Mouse (Mus musculus) left cerebral cortex, postnatal 36 days (tissue): Measurements from ENCODE around the gene Guca1b. TPM values are rescaled to one million over a fixed set of nuclear protein-coding genes. Genes with fewer than 3 reads are reported as not detected.

Experiments
- total RNA-seq, 2 experiments: library from RNA; stranded (reverse); gene quantifications; 2 replicates each; pipeline ENCODE4 v1.2.3; 2021

The Guca1b gene
- total RNA-seq, 2 experiments from 2014 or later: 0.94 to 1.9 TPM

Other genes starting within 250 kb of the Guca1b start
- 10 to 100 TPM; 28.0 to 32.6 TPM for gene Mrps10, start 16.5 kb upstream of the Guca1b start, total RNA-seq
- gene Guca1a, start 15.2 kb downstream of the Guca1b start, total RNA-seq: under 1 TPM in 1 of 2 experiments, not detected in 1; 0.48 TPM
- under 1 TPM; 0.30 to 0.43 TPM for gene AI661453, start 51.2 kb downstream of the Guca1b start, total RNA-seq
- gene 1700001C19Rik, start 52.0 kb downstream of the Guca1b start, total RNA-seq: not detected
- gene Taf8, start 116.9 kb downstream of the Guca1b start, total RNA-seq: 10 to 100 TPM; 16.9 to 20.6 TPM
- 10 to 100 TPM; 30.1 to 34.9 TPM for gene Ccnd3, start 119.7 kb downstream of the Guca1b start, total RNA-seq
- 10 to 100 TPM; 17.5 to 18.1 TPM for gene Bysl, start 226.1 kb downstream of the Guca1b start, total RNA-seq
- 10 to 100 TPM; 24.7 to 30.7 TPM for gene Med20, start 226.2 kb downstream of the Guca1b start, total RNA-seq
- gene Gm20517, start 226.2 kb downstream of the Guca1b start, total RNA-seq: 1 to 10 TPM; 4.5 to 7.8 TPM
- gene Usp49, start 245.3 kb downstream of the Guca1b start, total RNA-seq: 10 to 100 TPM; 10.6 to 13.5 TPM